Mouse (Mus musculus) heart, embryonic 12.5 days (tissue): ENCODE measurements around the gene Ifit3. TPM values are rescaled to one million over a fixed set of nuclear protein-coding genes. Genes with fewer than 3 reads are reported as not detected.
"Not testable (repeated sequence)": the region's sequence is repeated elsewhere in the genome, so short reads cannot be mapped to it uniquely, and the experiment has no call there.

Experiments
- ATAC-seq: fragments of 200-750 bp; cut with Nextera tagmentation; 2 replicates; pipeline ENCODE4 v1.8.0; 2017; ENCODE audit warnings: moderate TSS enrichment, moderate library complexity; ENCODE audit not compliant: insufficient number of reproducible peaks, low FRiP score
- H3K27ac ChIP-seq: fragments of 300-500 bp; sonication (generic); 2 replicates; pipeline ENCODE4 v1.5.1; 2016; ENCODE audit warnings: mild to moderate bottlenecking, moderate library complexity; ENCODE audit not compliant: poor library complexity, severe bottlenecking
- H3K27me3 ChIP-seq: fragments of 300-500 bp; sonication (generic); replicated peaks from 2 replicates; pipeline ENCODE4 v1.6.1; 2016; ENCODE audit warnings: mild to moderate bottlenecking, moderate library complexity
- H3K36me3 ChIP-seq: fragments of 300-500 bp; sonication (generic); 2 replicates; pipeline ENCODE4 v1.6.1; 2016; ENCODE audit warnings: mild to moderate bottlenecking, moderate library complexity
- H3K4me1 ChIP-seq: fragments of 300-500 bp; sonication (generic); replicated peaks from 2 replicates; pipeline ENCODE4 v1.6.1; 2016; ENCODE audit warnings: mild to moderate bottlenecking
- H3K4me2 ChIP-seq: fragments of 300-500 bp; sonication (generic); 2 replicates; pipeline ENCODE4 v1.6.1; 2016; ENCODE audit warnings: mild to moderate bottlenecking, moderate library complexity
- H3K4me3 ChIP-seq: fragments of 300-500 bp; sonication (generic); 2 replicates; pipeline ENCODE4 v1.5.1; 2016; ENCODE audit warnings: mild to moderate bottlenecking
- H3K9ac ChIP-seq: fragments of 300-500 bp; sonication (generic); 2 replicates; pipeline ENCODE4 v1.6.1; 2016; ENCODE audit warnings: mild to moderate bottlenecking, moderate library complexity
- H3K9me3 ChIP-seq: fragments of 300-500 bp; sonication (generic); replicated peaks from 2 replicates; pipeline ENCODE4 v1.6.1; 2016; ENCODE audit warnings: mild to moderate bottlenecking, moderate library complexity
- WGBS: fragments of 180-500 bp; shearing (Covaris S2); methylation state at CpG from one replicate; pipeline ENCODE4 v1.1.7; 2016; 5-methylcytosine and 5-hydroxymethylcytosine counted together
- polyA plus RNA-seq: library from polyadenylated mRNA; unstranded; fragments of >200 nt; fragmentation: Nextera tagmentation; extraction: Ambion mirVana; gene quantifications from 2 replicates; pipeline ENCODE4 v1.2.1, GENCODE M21; 2016

Ifit3 gene
- 0.69 and 0.90 TPM in 2 replicates for polyA plus RNA-seq

- not testable (repeated sequence) for H3K9ac ChIP-seq, H3K36me3 ChIP-seq, H3K27me3 ChIP-seq, H3K9me3 ChIP-seq, H3K4me3 ChIP-seq, H3K27ac ChIP-seq, H3K4me1 ChIP-seq, ATAC-seq, H3K4me2 ChIP-seq
- WGBS = 30% methylated on average over 2 of the region's 2 CpGs
These were observed at the start of gene Ifit3 for GRCm38 (mm10) chr19:34583126-34583766. Gene Ifit3 (plus strand): TSS chr19:34583531.

GRCm38 (mm10) chr19:34539422-34539821 is 43.9 kb upstream of the Ifit3 start:
- Histone ChIP-seq H3K4me1 (no peaks in the 10 kb centered on the region), H3K36me3 (no peaks in the 10 kb centered on the region), H3K9me3 (0 out of 2 replicates have a peak, but pooled peaks cover 4% of the 10 kb centered on the region), H3K9ac (no peak overlapping the region), H3K27me3 (no peaks in the 10 kb centered on the region), H3K27ac (no peak overlapping the region), H3K4me2 (no peak overlapping the region), H3K4me3 (no peak overlapping the region)
- WGBS = 75% methylated on average over 1 of the region's 1 CpGs
- no peak for ATAC-seq

GRCm38 (mm10) chr19:34546211-34546610 is 37.1 kb upstream of the Ifit3 start:
- WGBS = 82% methylated on average over 4 of the region's 4 CpGs
- Histone ChIP-seq H3K4me2 (no peak overlapping the region), H3K27me3 (no peaks in the 10 kb centered on the region), H3K9ac (no peak overlapping the region), H3K9me3 (no peaks in the 10 kb centered on the region), H3K4me1 (no peaks in the 10 kb centered on the region), H3K36me3 (no peaks in the 10 kb centered on the region), H3K27ac (no peak overlapping the region), H3K4me3 (no peak overlapping the region)
- ATAC-seq = no peak

DNA sequence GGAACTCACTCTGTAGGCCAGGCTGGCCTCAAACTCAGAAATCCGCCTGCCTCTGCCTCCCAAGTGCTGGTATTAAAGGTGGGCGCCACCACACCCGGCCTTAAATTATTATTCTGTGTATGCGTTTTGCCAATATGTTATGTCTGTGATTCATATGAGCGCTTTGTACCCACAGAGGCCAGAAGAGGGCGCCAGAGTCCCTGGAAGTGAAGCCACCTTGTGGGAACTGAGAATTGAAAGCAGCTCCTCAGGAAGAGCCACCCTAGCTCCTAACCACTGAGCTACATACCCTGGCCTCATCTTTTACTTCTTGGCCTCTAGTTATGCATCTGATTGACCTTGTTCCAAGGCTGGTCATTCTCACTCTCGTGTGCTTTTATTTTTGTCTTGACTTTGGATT is 35.4 kb upstream of the Ifit3 start:
- no peak overlapping the region for H3K9ac ChIP-seq
- no peaks in the 10 kb centered on the region for H3K9me3 ChIP-seq
- H3K4me1 ChIP-seq = peaks cover 11% of the 10 kb centered on the region
- no peak overlapping the region for H3K4me2 ChIP-seq
- no peaks in the 10 kb centered on the region for H3K27me3 ChIP-seq
- no peak for ATAC-seq
- no peaks in the 10 kb centered on the region for H3K36me3 ChIP-seq
- 28% methylated on average over 7 of the region's 7 CpGs for WGBS
- no peak overlapping the region for H3K27ac ChIP-seq
- no peak overlapping the region for H3K4me3 ChIP-seq

DNA sequence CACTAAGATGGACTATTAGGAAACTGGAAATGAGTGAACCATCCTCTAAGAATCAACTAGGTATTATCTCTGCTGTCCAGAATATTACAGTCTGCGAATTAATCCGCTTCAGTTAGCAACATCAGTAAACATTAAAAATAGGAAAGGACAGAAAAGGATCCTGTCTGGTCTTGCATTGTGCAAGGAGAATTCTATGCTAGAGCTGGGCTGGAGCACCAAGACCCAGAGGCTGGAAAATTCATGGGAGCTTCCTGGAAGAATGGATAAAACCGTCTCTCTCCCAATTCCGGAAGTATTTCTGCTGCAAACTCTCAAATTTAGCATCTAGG is 33.2 kb upstream of the Ifit3 start:
- H3K4me3 ChIP-seq = peak overlapping the region; percentile 55
- WGBS = 25% methylated on average over 4 of the region's 4 CpGs

DNA sequence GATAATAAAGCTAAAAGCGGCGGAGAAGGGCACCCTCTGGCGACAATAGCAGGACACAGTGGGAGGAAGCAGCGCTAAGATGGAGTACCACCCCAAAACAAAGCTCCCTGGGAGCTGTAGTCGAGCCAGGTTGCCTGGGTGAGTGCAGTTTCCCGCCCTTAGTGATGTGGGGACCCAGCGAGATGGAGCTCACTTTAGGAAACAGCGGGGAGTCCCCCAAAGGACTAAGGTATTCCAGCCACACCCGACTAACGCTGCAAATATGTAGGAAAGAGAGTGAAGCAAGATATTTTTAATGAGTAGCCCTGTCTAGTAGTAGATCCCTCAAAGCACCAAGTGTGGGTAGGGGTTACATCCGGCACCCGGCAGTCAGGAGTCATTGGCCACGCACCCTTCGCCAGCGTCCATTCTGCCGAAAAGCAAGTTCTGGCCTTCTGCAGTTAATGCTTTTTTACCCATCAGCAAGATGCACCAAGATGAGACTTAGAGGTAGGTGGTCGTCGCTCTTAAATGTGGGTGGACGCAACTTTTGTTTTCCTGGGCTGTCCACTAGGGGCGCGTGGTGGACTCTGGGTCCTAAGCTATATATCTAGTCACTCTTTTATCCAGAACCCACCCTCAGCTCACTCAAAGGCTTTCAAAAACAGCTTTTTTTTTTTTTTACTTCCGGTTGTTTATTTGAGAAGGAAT is 32.7 kb upstream of the Ifit3 start, which contains the start of gene Ifit2:
TSS of gene Ifit2 (plus strand) at position 161 of the 690 bp plus-strand sequence.
- H3K4me3 ChIP-seq = peak within 1 kb of the TSS; percentile 55
- H3K9me3 ChIP-seq = no peaks in the 10 kb centered on the region
- peak within 1 kb of the TSS; percentile 66 for H3K4me2 ChIP-seq
- H3K27ac ChIP-seq = peak within 1 kb of the TSS; percentile 81
- no peaks in the 10 kb centered on the region for H3K27me3 ChIP-seq
- peak; percentile 86 for ATAC-seq
- no peaks in the 10 kb centered on the region for H3K36me3 ChIP-seq
- under 1% methylated on average over 22 of the region's 22 CpGs for WGBS
- H3K9ac ChIP-seq = peak within 1 kb of the TSS; percentile 36; the same call in 1 of the 2 replicates
- H3K4me1 ChIP-seq = peaks cover 20% of the 10 kb centered on the region

More for the DNA sequence above, 33.2 kb upstream of the Ifit3 start:
- no peak overlapping the region for H3K9ac ChIP-seq
- peak overlapping the region; percentile 66 for H3K4me2 ChIP-seq
- H3K27ac ChIP-seq = no peak overlapping the region
- no peaks in the 10 kb centered on the region for H3K9me3 ChIP-seq
- no peaks in the 10 kb centered on the region for H3K27me3 ChIP-seq
- peaks cover 20% of the 10 kb centered on the region for H3K4me1 ChIP-seq
- ATAC-seq = no peak
- no peaks in the 10 kb centered on the region for H3K36me3 ChIP-seq

GRCm38 (mm10) chr19:34551981-34552380 is 31.4 kb upstream of the Ifit3 start:
- H3K4me3 ChIP-seq = 0 out of 2 replicates have a peak overlapping the region, but pooled peaks have one; percentile 6
- no peaks in the 10 kb centered on the region for H3K27me3 ChIP-seq
- 44% methylated on average over 5 of the region's 5 CpGs for WGBS
- no peak for ATAC-seq
- H3K9me3 ChIP-seq = no peaks in the 10 kb centered on the region
- H3K36me3 ChIP-seq = no peaks in the 10 kb centered on the region
- H3K4me1 ChIP-seq = peaks cover 26% of the 10 kb centered on the region
- H3K9ac ChIP-seq = no peak overlapping the region
- peak overlapping the region; percentile 81 for H3K27ac ChIP-seq
- H3K4me2 ChIP-seq = peak overlapping the region; percentile 49

DNA sequence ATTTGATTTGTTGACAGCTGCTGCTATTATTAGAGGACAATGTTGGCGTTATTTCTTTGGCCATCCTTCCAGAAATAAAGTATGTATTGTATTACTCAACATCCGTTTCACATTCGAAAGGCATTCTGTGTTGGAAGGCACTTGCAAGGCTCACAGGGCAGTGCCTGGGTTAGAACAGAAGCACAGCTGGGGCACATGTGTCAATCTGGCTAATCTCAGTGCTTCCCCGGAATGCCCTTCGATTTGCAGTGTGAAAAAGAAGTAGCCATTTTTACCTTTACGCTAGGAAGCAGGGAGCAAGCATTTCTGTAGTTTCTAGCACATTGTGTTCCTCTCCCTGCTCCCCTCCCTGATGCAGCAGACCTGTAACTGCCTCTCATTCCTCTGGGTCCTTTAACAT is 30.3 kb upstream of the Ifit3 start:
- peaks cover 26% of the 10 kb centered on the region for H3K4me1 ChIP-seq
- WGBS = 47% methylated on average over 6 of the region's 6 CpGs
- peak overlapping the region; percentile 39 for H3K4me2 ChIP-seq
- no peaks in the 10 kb centered on the region for H3K9me3 ChIP-seq
- no peak for ATAC-seq
- H3K27ac ChIP-seq = peak overlapping the region; percentile 67
- no peaks in the 10 kb centered on the region for H3K27me3 ChIP-seq
- H3K9ac ChIP-seq = no peak overlapping the region
- no peak overlapping the region; the same call in 1 of the 2 replicates for H3K4me3 ChIP-seq
- no peaks in the 10 kb centered on the region for H3K36me3 ChIP-seq

DNA sequence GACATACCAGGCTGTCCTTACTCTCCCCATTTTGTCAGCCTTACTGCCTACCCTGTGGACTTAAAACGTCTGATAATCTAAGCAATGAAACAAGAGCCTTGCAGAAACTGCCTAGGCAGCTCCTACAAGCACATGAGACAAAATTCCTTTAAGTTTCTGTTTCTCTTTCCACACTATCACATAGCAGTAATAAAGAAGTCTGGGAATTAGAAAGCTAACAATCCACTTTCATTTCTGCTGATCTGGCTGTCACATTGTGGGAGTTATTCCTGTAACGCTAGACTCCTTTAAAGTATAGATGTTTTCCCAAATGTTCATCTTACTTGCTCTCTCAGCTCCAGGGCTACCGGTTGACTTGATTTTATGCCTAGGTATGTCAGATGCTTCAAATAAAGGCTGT is 29.8 kb upstream of the Ifit3 start:
- 56% methylated on average over 3 of the region's 3 CpGs for WGBS
- H3K4me3 ChIP-seq = no peak overlapping the region

DNA sequence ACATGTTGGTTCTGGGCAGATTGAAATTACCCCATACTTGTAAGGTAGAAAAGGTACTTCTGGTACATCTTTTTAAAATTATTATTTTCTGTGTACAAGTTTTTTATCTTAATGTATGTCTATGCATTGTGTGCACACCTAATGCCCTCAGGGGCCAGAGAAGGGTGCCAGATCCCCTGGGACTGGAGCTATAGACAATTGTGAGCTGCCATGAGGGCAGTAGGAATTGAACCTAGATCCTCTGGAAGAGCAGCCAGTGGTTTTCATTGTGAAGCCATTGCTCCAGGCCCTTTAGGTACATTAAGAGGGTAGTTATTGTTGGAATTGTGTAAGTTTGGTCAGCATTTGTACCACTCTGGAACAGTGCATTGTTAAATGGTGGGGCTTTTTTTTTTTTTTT is 29.3 kb upstream of the Ifit3 start:
- Histone ChIP-seq H3K27ac (no peak overlapping the region), H3K4me2 (no peak overlapping the region)
- ATAC-seq = no peak

More for the DNA sequence above, 29.8 kb upstream of the Ifit3 start:
- H3K4me2 ChIP-seq = peak overlapping the region; percentile 39
- H3K27me3 ChIP-seq = no peaks in the 10 kb centered on the region
- H3K4me1 ChIP-seq = peaks cover 26% of the 10 kb centered on the region
- no peak for ATAC-seq
- H3K9ac ChIP-seq = no peak overlapping the region
- H3K27ac ChIP-seq = peak overlapping the region; percentile 67
- no peaks in the 10 kb centered on the region for H3K36me3 ChIP-seq
- H3K9me3 ChIP-seq = no peaks in the 10 kb centered on the region

GRCm38 (mm10) chr19:34556621-34557020 is 26.7 kb upstream of the Ifit3 start:
- Histone ChIP-seq H3K27me3 (no peaks in the 10 kb centered on the region), H3K4me3 (no peak overlapping the region), H3K9me3 (no peaks in the 10 kb centered on the region), H3K9ac (no peak overlapping the region), H3K36me3 (no peaks in the 10 kb centered on the region), H3K4me1 (peaks cover 30% of the 10 kb centered on the region), H3K4me2 (no peak overlapping the region; the same call in 1 of the 2 replicates), H3K27ac (peak overlapping the region; percentile 48)
- 59% methylated on average over 3 of the region's 3 CpGs for WGBS
- ATAC-seq = no peak

More for the DNA sequence above, 29.3 kb upstream of the Ifit3 start:
- Histone ChIP-seq H3K36me3 (no peaks in the 10 kb centered on the region), H3K9ac (no peak overlapping the region), H3K4me3 (no peak overlapping the region), H3K27me3 (no peaks in the 10 kb centered on the region), H3K4me1 (peaks cover 26% of the 10 kb centered on the region), H3K9me3 (no peaks in the 10 kb centered on the region)
